Mouse (Mus musculus) thymus, adult 2 months (tissue): ENCODE data around the gene Ndufs3.

Experiments
- CTCF ChIP-seq: fragments of 200-500 bp; IDR thresholded peaks from 2 replicates; pipeline ENCODE4 v1.5.1; 2012; ENCODE audit warnings: mild to moderate bottlenecking, control low read depth, low read length, moderate library complexity, borderline replicate concordance; ENCODE audit not compliant: control insufficient read depth, poor library complexity, insufficient read depth; ENCODE audit errors: extremely low read depth
- POLR2A ChIP-seq: fragments of 200-500 bp; IDR thresholded peaks from 2 replicates; pipeline ENCODE4 v1.6.1; 2012; ENCODE audit warnings: mild to moderate bottlenecking, low read length, control low read depth, moderate library complexity; ENCODE audit not compliant: control insufficient read depth, poor library complexity, insufficient read depth; ENCODE audit errors: extremely low read depth

DNA sequence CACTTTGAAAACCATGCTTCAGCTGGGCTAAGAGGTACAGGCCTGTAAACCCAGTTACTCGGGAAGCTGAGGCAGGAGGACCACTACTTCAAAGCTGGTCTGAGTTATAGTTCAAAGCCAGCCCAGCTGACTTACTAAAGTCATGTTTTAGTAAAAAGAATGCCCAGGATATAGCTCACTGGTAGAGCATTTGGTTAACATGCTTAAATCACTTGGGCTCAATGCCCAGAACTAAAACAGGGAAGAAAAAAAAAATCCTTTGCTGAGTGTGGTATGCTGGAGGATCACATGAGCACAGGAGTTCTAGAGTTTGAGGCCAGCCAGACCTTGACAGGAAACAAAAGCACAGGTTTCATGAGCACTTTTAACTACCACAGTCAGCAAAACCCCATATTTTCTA, 7.0 kb upstream of the Ndufs3 start:
- TF ChIP-seq POLR2A = no peak
- TF ChIP-seq CTCF = no peak
